Mouse (Mus musculus) kidney, adult 2 months (tissue): ENCODE measurements around the gene Wdr24. TPM values are rescaled to one million over a fixed set of nuclear protein-coding genes. Genes with fewer than 3 reads are reported as not detected.

ENCODE experiments used
- DNase-seq: peaks from one replicate; pipeline ENCODE4 v3.0.0; 2021
- H3K27ac ChIP-seq: fragments of 200-500 bp; 2 replicates; pipeline ENCODE4 v1.5.1; 2012; ENCODE audit warnings: low read depth, low read length, control low read depth, inconsistent platforms; ENCODE audit not compliant: insufficient read depth
- H3K27me3 ChIP-seq: fragments of 200-500 bp; replicated peaks from 2 replicates; pipeline ENCODE4 v1.6.1; 2012; ENCODE audit warnings: mild to moderate bottlenecking, moderate library complexity, low read length, inconsistent platforms; ENCODE audit not compliant: control insufficient read depth, insufficient read depth
- H3K36me3 ChIP-seq: fragments of 200-500 bp; 2 replicates; pipeline ENCODE4 v1.6.1; 2012; ENCODE audit warnings: mild to moderate bottlenecking, moderate library complexity, low read length, inconsistent platforms; ENCODE audit not compliant: control insufficient read depth, insufficient read depth
- H3K4me1 ChIP-seq: fragments of 200-500 bp; 2 replicates; pipeline ENCODE4 v1.6.1; 2011; ENCODE audit warnings: low read length; ENCODE audit not compliant: control insufficient read depth, insufficient read depth
- H3K4me3 ChIP-seq: fragments of 200-500 bp; 2 replicates; pipeline ENCODE4 v1.5.1; 2011; ENCODE audit warnings: mild to moderate bottlenecking, low read depth, low read length, control low read depth; ENCODE audit not compliant: insufficient read depth
- CTCF ChIP-seq: fragments of 200-500 bp; conservative IDR thresholded peaks from 2 replicates; pipeline ENCODE4 v1.5.1; 2011; ENCODE audit warnings: low read depth, mild to moderate bottlenecking, control low read depth, low read length, moderate library complexity, mixed read lengths; ENCODE audit not compliant: insufficient read depth, insufficient read length
- POLR2A ChIP-seq: fragments of 200-500 bp; IDR thresholded peaks from one replicate; pipeline ENCODE4 v1.6.1; 2011; ENCODE audit warnings: low read depth, low read length, control low read depth
- WGBS: fragments of 180-500 bp; shearing (Covaris S2); methylation state at CpG from one replicate; pipeline ENCODE4 v1.1.7; 2018; 5-methylcytosine and 5-hydroxymethylcytosine counted together
- polyA plus RNA-seq: library from polyadenylated mRNA; depleted of rRNA; stranded (reverse); fragments of >200 nt; gene quantifications from 2 replicates; pipeline ENCODE4 v1.2.3, GENCODE M21; 2012; rRNA removed

Wdr24 gene
- polyA plus RNA-seq, 1 experiment, result 34.9 TPM

DNA sequence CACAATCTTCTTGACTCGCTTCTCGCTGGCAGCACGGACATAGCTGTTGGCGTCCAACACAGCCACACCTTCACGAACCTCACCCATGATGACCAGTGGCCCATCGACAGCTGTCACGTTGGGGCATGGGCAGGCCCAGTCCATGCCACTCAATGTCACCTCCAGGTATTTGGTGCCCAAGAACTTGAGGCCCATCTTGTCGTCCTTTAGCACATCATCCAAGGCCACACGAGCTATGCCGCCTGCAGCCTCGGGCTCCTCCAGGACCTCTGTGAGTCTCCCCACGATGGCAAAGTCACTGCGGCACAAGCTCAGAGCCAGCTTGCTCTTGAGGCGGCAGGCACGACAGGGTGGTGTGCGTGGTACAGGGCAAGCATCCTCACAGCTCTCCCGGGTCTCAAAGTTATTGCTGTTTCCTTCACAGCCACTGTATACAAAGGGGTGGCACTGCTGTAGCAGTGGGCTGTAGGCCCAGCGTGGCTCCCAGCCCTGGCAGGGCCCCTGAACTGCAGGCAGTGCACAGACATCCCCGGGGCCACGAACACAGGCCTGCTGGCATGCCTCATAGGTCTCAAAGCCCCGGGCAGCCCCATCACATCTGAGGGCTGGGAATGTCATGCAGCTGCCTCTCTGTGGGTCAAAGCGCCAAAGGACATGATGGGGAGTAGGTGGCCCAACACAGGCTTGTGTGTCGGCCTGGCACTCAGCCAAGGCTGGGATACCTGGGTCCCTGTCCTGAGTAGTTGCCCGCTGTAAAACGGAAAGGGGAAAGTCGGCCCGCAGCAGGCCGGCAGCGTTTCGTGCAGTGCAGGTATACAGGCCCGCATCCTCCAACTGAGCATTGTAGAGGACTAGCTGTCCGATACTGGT is 54.5 kb downstream of the Wdr24 start:
- no peak for DNase-seq
- 91% methylated on average over 32 of the region's 32 CpGs for WGBS
- H3K27me3 ChIP-seq, result no peaks in the 10 kb centered on the region
- H3K27ac ChIP-seq, result no peak overlapping the region
- no peaks in the 10 kb centered on the region for H3K36me3 ChIP-seq
- no peak overlapping the region for H3K4me3 ChIP-seq
- peaks cover 31% of the 10 kb centered on the region; the same call in 1 of the 2 replicates for H3K4me1 ChIP-seq
- no peak for TF ChIP-seq CTCF
- no peak for TF ChIP-seq POLR2A

Other genes with a start within 250 kb of the Wdr24 start
- gene Lmf1, start 244.5 kb upstream of the Wdr24 start, polyA plus RNA-seq, result 31.6 and 35.4 TPM in 2 replicates
- not detected in 2 replicates for gene Gng13, start 106.5 kb upstream of the Wdr24 start, polyA plus RNA-seq
- gene Chtf18, start 96.2 kb upstream of the Wdr24 start, polyA plus RNA-seq, result 0.75 and 1.5 TPM in 2 replicates
- gene Rpusd1, start 96.0 kb upstream of the Wdr24 start, polyA plus RNA-seq, result 20.7 and 26.4 TPM in 2 replicates
- gene Mslnl, start 87.6 kb upstream of the Wdr24 start, polyA plus RNA-seq, result 0.10 TPM in 1 of 2 replicates, not detected in the other
- gene Msln, start 69.2 kb upstream of the Wdr24 start, polyA plus RNA-seq, result 3.3 and 3.9 TPM in 2 replicates
- gene Narfl, start 49.9 kb upstream of the Wdr24 start, polyA plus RNA-seq, result 47.5 and 50.5 TPM in 2 replicates
- 58.9 and 62.8 TPM in 2 replicates for gene Haghl, start 38.0 kb upstream of the Wdr24 start, polyA plus RNA-seq
- 0.06 and 0.12 TPM in 2 replicates for gene Ccdc78, start 37.0 kb upstream of the Wdr24 start, polyA plus RNA-seq
- 152 and 158 TPM in 2 replicates for gene Fam173a, start 30.7 kb upstream of the Wdr24 start, polyA plus RNA-seq
- 0.64 TPM in 1 of 2 replicates, not detected in the other for gene AC134908.4, start 28.0 kb upstream of the Wdr24 start, polyA plus RNA-seq
- gene Metrn, start 26.5 kb upstream of the Wdr24 start, polyA plus RNA-seq, result 50.1 and 61.3 TPM in 2 replicates
- gene Fbxl16, start 14.5 kb upstream of the Wdr24 start, polyA plus RNA-seq, result 3.6 TPM in 2 replicates
- 132 and 139 TPM in 2 replicates for gene Jmjd8, start 5.2 kb downstream of the Wdr24 start, polyA plus RNA-seq
- gene Stub1, start 9.8 kb downstream of the Wdr24 start, polyA plus RNA-seq, result 140 and 144 TPM in 2 replicates
- gene Rhbdl1, start 13.7 kb downstream of the Wdr24 start, polyA plus RNA-seq, result 9.2 and 13.9 TPM in 2 replicates
- 26.3 and 50.3 TPM in 2 replicates for gene Gm20683, start 18.1 kb downstream of the Wdr24 start, polyA plus RNA-seq
- gene Rhot2, start 21.2 kb downstream of the Wdr24 start, polyA plus RNA-seq, result 133 and 147 TPM in 2 replicates
- 23.8 and 25.5 TPM in 2 replicates for gene Wdr90, start 37.9 kb downstream of the Wdr24 start, polyA plus RNA-seq
- 258 and 286 TPM in 2 replicates for gene Mcrip2, start 45.1 kb downstream of the Wdr24 start, polyA plus RNA-seq
- 509 and 656 TPM in 2 replicates for gene Mettl26, start 51.4 kb downstream of the Wdr24 start, polyA plus RNA-seq
- 0.31 and 0.42 TPM in 2 replicates for gene Wfikkn1, start 57.2 kb downstream of the Wdr24 start, polyA plus RNA-seq
- 31.3 and 34.8 TPM in 2 replicates for gene Rab40c, start 96.1 kb downstream of the Wdr24 start, polyA plus RNA-seq
- gene Pigq, start 121.3 kb downstream of the Wdr24 start, polyA plus RNA-seq, result 236 and 270 TPM in 2 replicates
- 16.0 and 21.0 TPM in 2 replicates for gene Nhlrc4, start 121.3 kb downstream of the Wdr24 start, polyA plus RNA-seq
- gene A930017K11Rik, start 128.9 kb downstream of the Wdr24 start, polyA plus RNA-seq, result 7.2 and 8.3 TPM in 2 replicates
- gene Capn15, start 162.2 kb downstream of the Wdr24 start, polyA plus RNA-seq, result 24.0 and 31.6 TPM in 2 replicates
- 454 and 517 TPM in 2 replicates for gene Rab11fip3, start 245.9 kb downstream of the Wdr24 start, polyA plus RNA-seq